Mouse (Mus musculus): Measurements from ENCODE around the gene Plekha1.

Plekha1 gene

DNA sequence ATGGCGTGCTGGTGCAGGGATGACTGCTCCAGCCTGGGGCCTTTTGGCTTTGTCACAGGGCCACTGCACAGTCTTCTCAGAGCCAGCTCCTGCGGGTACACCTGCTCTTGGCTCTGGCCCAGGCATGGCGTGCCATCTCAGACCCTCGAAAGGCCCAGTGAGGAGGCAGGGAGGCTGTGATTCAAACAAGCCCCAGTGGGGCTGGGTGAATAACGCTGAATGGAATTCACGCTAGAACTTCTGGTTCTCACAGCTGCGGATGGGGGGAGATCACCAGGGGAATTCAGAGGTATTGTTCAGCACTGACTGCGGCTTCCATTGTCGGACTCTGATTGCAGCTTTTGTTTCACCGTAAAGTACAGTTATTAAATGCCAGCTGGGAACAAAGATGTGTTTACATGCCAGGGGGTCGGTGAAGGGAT, 4.8 kb upstream of the Plekha1 start:
- no peak for DNase-seq

GRCm38 (mm10) chr7:130862501-130862900, 3.1 kb upstream of the Plekha1 start:
- DNase-seq: no peak

DNA sequence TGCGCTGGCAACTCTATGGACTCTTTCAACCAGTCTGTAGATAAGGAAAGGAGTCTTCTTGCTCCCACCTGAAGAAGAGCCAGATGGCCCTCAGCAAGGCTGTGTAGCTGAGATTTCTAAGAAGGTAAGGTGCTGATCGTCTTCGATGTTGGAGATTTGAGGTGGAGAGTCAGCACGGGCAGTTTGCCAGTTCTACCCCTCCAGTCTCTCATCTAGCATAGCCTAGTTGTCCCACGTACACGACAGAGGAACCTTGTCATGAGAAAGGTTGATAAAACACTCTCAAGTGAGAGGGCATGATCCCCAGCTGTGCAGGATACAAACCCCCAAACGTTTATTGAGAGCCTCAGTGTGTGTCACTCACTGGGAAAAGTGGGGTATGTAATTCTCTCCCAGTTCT, 845 bp upstream of the Plekha1 start:
- peak; percentile 21 to 23 for DNase-seq

DNA sequence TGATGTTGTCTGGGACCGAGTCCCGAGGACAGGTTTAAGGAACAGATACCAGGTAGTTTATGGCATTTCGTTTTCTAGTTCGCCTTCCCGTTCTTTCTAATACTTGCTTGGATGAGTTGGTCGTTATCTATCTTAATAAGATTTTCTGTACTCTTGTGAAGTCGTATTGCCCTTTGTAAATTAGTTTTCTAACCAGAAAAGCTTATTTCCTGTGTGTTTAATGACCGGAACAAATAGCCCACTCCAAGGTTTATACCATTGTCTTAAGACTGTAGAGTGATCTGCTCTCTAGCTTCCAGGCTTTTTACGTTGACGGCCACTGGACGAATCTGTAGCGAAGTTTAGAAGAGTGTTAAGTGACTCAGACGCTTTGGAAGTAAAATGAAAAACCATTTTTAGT, 1.1 kb downstream of the Plekha1 start:
- DNase-seq: no peak

DNA sequence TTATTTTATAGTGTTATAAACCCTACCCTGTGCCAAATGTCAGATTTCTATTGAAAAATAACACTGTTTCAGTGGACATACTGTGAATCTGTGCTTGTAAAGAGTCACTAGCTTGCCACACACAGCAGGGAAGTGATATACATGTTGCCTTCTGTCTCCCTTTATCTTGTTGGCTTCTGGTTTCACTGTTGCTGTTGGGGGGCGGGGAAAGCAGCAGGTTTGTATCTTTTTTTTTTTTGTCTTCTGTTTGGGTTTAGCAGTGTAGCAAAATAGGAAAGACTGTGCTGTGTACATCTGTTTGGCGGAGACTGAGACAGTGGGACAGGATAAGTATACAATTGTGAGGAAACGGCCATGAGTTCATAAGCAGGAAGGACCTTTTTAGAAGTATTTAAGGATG, 1.7 kb downstream of the Plekha1 start:
- DNase-seq: peak in 1 of 2 experiments; percentile 15

- no peak for DNase-seq
These were observed 18.6 kb downstream of the Plekha1 start for GRCm38 (mm10) chr7:130884161-130884560.

- DNase-seq: peak in 1 of 2 experiments; percentile 40
These were observed 20.7 kb downstream of the Plekha1 start for GRCm38 (mm10) chr7:130886246-130886645.

- peak; percentile 59 to 66 for DNase-seq
These were observed 22.4 kb downstream of the Plekha1 start for GRCm38 (mm10) chr7:130887946-130888345.

DNA sequence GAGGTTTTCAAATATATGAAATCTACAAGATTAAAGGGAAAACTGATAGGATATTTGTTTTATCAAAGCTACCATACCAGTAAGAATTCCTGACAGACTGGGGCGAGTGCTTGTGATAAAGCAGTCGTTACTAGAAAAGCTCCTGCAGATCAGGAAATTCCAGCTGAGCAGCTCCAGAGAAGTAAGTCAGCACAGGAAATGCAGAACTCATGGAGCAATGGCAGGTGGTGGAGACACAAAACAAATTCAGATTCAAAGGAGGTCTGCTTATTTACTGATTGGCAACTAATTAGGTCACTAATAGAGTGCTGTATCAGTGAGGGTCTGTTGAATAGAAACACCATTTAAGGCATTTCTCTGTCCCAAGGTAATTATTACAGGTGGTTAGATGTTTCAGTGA, 25.3 kb downstream of the Plekha1 start:
- DNase-seq: no peak

DNA sequence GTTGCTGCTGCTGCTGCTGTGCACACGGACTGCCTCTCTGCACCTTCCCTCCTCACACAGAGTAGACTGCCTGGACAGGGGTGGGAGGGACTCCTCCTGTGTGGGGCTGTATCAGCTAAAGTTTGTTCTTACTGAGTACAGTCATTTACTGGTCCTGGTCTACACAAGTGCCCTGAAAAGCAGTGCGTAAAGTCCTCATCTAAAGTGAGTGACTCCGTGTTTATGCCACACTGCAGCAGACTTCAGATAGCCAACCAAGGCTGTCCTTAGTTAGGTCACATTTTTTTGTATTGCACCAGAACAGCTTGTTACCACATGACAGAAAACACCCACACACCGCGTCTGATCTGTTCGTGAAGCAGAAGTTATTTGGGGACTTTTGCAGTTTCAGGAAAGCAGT, 27.4 kb downstream of the Plekha1 start:
- no peak for DNase-seq

GRCm38 (mm10) chr7:130894931-130895617, 29.5 kb downstream of the Plekha1 start:
- peak; percentile 28 to 49 for DNase-seq

- peak in 1 of 2 experiments; percentile 33 for DNase-seq
These were observed 30.0 kb downstream of the Plekha1 start for GRCm38 (mm10) chr7:130895618-130895945.

- no peak for DNase-seq
These were observed 30.5 kb downstream of the Plekha1 start for GRCm38 (mm10) chr7:130896064-130896463.

DNA sequence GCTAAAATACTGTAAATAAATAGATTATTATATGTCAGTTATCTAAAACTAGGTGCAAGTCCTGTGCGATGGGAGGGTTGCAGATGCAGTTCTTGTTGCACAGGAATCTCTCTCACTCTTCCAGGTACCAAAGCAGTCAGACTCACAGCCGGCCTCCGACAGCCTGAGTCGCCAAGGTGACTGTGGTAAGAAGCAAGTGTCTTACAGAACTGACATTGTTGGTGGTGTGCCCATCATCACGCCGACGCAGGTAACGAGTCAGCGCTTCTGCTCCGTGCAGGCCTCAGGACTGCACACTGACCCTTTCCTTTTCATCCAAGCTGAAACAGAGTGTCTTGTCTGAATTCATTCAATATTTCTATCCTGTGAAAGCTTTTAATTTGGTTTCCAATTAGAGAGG, 31.6 kb downstream of the Plekha1 start:
- no peak for DNase-seq

GRCm38 (mm10) chr7:130898373-130898772, 32.8 kb downstream of the Plekha1 start:
- DNase-seq: no peak

- DNase-seq: no peak
These were observed 34.8 kb downstream of the Plekha1 start for GRCm38 (mm10) chr7:130900233-130900848.

- DNase-seq: no peak
These were observed 37.4 kb downstream of the Plekha1 start for GRCm38 (mm10) chr7:130902929-130903328.

DNA sequence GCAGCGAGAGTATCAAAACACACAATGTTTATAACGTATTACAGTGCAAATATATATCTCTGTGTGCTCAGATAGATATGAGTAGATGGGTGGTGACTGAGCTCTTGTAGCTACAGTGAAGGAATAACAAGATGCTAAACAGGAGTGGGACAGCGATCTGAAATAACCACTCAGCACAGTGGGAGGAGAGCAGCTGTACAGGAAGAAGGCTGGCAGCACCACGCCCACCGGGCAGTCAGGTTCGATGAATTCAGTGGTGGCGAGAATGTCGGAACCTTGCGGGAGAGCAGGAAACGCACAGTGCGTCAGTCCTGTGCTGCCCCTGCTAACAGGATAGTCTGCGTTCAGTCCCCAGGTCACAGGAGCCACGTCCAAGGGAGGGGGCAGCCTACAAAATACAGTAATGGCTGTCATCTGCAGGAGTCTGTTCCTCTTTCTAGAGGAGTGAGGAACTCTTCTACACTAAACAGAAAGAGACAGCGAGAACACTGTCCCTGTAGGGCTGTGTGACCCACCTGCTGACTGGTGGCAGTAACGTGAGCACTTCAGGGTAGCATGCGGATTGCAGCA, 38.0 kb downstream of the Plekha1 start:
- DNase-seq: no peak

DNA sequence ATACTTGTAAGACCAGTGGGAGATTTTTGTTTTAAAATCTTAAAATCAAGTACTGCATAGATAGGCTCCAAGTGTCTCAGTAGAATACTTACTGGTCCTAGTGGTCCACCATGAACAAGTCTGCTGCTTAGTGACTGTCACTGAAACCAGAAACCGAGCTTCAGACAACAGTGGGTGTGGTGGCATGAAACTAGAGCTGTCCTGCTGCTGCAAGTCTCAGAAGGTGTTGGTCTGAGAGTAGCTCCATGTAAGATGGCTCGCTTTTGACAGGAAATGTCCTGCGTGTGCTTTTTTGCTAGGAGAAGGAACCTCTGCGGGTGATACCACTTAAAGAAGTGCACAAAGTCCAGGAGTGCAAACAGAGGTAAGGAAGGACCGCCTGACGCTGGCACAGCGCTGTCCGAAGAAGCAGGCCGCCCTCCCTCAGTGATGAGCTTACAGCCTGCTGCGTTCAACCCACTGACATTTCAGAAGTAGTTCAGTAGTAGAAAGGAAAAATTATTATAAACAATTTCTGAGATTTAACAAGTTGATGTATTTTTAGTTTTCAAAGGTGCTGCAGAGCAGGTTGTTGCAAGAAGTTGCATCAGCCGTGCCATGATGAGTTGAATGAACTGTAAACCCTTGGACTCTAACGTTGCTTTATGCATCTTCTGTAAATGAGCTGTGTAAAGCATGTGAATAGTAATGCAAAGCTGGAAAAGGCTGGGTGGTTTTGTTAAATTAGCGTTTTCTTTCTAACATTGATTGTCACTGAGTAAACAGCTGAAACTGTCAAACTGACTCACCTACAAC, 39.2 kb downstream of the Plekha1 start:
- DNase-seq: no peak

DNA sequence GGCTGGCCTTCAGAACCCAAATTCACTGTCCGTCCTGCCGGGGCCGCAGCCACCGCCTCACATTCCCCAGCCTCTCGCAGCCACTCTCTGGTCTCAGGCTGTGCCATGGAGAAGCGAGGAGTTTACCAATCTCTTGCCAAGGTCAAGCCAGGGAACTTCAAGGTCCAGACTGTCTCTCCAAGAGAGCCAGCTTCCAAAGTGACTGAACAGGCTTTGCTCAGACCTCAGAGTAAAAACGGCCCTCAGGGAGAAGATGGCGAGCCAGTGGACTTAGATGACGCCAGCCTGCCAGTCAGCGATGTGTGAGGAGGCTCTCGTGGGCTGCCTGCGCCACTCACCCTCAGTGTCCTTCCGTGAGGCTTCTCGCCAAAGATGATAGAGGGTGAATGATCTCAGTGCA, 45.3 kb downstream of the Plekha1 start:
- DNase-seq: no peak

GRCm38 (mm10) chr7:130914693-130915363, 49.3 kb downstream of the Plekha1 start:
- peak in 1 of 2 experiments; percentile 45 for DNase-seq

DNA sequence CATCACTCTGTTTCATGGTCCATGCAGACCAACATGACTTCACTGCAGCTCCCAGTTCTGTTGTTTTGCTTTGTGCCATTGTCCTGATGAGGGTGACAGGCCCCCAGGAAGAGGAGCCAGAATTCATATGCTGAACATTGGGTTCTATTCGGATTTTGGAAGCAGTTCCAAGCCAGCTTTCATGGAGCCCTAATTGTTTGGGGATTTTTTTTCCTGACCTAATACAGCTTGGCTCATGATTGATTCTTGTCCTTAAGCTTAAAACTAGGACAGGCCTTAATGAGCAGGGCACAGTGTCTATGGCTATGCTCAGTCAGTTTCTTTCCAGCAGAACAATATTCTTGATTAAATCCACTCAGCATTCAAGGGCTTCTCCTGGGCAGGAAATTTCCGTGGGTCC, 52.7 kb downstream of the Plekha1 start:
- no peak for DNase-seq
